Mouse (Mus musculus): Measurements from ENCODE around the gene Rgp1.
"Not testable (repeated sequence)": the region's sequence is repeated elsewhere in the genome, so short reads cannot be mapped to it uniquely, and the experiment has no call there.

The Rgp1 gene

DNA sequence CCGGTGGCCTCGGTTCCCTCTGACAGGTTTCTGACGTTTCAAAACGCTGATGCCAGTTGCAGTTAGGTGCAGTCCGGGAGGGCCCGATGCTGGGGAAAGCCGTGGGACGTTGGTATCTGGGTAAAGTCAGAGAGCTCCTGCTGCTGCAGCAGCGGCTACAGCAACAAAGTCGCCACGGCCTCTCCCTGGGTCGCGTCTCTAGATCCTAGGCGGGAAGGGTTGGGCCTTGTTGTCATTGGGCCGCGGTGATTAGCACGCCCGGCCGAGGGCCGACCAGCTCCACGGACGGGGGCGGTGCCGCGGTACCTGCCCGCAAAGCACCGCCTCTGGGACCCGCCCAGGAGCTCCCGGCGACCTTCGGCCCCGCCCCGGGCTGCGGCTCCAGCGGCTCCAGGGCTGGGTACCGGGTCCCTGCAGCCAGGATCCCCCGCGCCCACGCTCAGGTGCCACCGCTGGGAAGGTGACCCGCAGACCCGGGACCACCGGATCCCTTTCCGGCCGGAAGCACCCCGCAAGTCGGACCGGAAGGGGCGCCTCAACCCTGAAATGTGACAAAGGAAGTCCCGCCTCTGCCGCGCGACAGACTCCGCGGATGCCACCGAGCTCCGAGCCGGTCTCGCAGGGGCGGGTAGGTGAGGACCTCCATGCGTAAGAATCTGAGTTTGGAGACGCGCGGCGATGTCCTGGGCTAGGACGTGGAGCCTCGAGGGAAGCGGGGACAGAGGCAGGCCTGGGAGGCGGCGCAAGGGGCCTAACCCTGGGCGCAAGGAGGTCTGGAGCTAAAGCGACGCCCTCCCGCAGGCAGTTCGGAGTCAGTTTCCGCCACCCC lies at the start of gene Rgp1, which contains the start of gene Gba2:
TSS of gene Rgp1 (plus strand) at position 340 of the 829 bp plus-strand sequence.
TSS of gene Gba2 (minus strand) at position 498 of the 829 bp plus-strand sequence.
- peak; percentile 64 to 77 for DNase-seq (ENCODE audit: low read depth in 2 of 2, low spot score in 2 of 2)

DNA sequence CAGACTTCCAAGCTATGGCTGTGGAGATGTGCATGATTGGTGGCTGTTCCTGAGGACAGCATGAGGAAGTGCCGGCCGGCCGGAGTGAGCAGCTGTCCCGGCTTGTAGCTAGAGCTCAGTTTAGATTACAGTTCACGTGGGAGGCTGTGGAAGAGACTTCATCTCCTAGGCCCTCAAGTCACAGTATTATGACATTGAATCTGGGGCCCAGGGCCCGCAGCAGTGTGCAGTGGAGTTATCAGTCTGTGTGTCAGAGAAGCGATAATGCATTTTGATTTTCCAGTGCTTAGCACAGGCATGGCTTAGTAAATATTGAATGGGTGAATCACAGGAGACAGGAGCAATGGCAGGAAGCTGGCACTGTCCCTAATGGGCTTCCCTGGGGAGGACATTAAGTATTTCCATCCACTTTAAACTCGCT lies 48.4 kb upstream of the Rgp1 start:
- no peak for DNase-seq (ENCODE audit: low read depth in 2 of 2, low spot score in 2 of 2)

DNA sequence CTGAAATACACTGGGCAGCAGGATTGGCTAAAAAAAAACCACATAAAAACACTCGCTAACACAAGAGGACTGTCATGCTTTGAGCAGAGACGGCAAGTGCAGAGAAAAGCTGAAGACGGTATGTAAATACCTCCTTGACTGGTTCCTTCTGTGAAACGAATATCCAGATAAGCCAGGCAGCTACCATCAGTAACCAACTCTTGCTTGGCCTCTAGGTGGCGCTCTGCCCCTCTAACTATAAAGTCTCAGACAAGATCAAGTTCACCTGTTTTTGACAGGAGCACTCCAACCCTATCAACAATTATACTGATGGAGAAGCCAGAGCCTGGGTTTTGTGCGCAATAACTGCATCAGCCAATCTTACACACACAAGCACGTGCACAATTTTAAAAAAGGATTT lies 47.9 kb upstream of the Rgp1 start:
- peak; percentile 72 to 80 for DNase-seq (ENCODE audit: low read depth in 2 of 2, low spot score in 2 of 2)

DNA sequence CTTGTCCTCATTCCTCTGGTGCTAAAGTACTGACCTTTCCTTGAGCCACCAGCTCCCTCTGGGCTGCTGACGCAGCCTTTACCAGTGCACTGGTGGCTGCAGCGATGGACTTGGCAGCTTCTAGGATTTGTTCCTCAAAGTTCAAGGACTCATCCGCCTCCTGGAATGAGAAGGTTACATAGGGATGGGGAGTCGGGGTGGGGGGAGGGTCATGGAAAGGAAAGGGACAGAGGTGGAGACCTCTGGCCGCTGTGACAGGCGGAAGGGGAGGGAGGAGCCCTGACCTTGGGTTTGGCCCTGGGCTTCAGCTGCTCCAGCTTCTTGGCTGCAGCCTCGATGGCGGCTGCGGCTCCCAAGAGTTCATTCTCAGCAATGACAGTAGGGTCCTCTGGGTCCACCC lies 45.2 kb upstream of the Rgp1 start:
- no peak for DNase-seq (ENCODE audit: low read depth in 2 of 2, low spot score in 2 of 2)

DNA sequence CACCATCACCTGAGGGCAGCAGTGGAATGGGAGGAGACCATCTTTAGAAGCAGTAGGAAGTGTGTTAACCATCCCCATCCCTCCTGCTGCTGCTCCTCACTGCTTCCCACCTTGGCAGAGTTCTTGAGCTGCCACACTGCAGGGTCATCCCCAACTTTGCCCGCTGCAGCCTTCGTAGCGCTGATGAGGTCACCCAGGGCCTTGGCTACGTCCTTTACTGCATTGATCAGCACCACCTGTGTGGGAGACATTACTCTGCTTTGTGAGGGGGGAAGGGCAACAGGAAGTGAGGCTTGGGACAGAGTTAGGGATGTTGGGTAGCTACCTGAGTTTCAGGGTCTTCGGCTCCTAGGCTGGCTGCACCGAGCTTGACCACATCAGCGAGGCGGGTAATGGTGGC lies 42.9 kb upstream of the Rgp1 start:
- no peak for DNase-seq (ENCODE audit: low read depth in 2 of 2, low spot score in 2 of 2)

DNA sequence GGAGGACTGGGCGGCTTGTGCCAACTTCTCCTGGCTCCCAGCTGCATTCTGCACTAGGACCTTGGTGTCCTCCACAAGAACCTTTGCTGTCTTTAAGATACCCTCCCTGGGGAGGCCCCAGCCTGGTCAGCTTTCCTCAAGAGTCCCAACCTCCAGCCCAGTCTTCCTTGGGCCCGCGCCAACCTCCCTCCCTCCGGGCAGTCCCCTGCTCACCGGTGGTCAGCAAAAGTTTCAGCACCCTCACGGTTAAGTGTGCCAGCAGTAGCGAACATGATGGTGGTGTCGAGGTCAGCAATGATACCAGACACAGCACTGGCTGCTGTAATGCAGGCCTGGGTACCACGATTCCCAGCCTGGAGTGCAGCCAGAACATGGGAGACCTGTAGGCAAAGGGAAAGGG lies 42.5 kb upstream of the Rgp1 start:
- no peak for DNase-seq (ENCODE audit: low read depth in 2 of 2, low spot score in 2 of 2)

DNA sequence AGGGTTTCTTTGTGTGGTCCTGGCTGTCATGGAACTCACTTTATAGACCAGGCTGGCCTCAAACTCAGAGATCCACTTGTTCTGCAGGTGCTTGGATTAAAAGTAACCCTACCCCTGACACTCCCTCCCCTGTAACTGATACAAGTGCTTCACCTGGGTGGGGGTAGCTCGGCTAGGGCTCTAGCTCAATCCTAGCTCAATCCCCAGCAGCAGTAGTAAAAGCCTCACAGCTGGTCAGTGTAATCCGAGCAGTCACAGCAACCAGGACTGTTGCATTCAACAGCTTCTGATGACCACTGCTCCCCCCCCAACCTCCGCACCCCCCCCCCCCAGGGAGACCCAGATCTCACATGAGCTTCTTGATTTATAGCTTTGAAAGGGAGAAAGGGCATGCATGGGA lies 36.5 kb upstream of the Rgp1 start:
- no peak for DNase-seq (ENCODE audit: low read depth in 2 of 2, low spot score in 2 of 2)

DNA sequence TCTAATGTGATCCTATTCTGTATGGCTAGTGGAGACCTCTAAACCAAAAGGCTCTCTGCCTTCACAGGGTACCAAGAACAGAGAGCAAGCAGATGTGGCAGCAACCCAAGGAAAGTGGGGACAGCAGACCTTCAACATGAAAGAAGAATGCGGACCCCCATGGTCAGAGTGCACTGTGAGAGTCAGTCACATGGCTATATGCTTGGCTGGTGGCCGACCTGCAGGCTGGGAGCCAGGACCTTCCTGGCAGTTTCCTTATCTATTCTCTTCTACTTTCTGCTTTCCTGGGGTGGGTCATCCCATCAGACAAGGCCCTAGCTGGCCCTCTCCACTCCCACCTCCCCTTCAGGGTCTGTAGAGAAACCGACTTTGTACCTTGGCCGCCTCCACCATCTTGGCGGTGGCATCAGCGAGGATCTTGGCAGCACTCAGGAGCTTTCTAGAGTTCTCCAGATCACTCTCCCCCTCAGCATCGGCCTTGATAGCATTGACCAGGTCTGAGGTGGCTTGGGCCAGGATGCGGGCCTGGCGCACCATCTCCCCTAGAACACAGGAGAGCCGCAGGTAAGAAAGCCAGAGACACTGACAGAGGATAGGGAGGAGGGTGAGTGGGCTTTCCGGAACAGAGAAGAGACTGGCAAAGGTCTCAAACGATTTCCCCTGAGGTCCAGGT lies 32.0 kb upstream of the Rgp1 start:
- no peak for DNase-seq (ENCODE audit: low read depth in 2 of 2, low spot score in 2 of 2)

DNA sequence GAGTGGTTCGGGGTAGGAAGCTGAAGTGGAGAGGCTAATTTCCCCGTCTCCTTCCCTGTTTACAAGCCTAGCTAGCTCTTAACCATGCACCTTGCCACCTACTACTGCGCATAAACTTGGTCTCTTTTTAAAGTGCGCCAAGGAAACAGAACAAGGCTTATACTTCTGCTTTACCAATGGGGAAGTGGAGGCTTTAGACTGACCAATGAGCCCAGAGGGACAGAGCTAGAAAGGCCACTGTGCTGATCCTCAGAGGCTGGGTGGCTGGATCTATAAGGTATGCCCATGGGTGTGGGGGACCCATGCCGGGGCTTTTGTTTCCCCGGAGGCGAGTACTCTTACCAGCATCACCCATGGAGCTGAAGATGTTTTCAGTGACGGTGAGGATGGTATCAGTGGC lies 31.4 kb upstream of the Rgp1 start:
- no peak for DNase-seq (ENCODE audit: low read depth in 2 of 2, low spot score in 2 of 2)

DNA sequence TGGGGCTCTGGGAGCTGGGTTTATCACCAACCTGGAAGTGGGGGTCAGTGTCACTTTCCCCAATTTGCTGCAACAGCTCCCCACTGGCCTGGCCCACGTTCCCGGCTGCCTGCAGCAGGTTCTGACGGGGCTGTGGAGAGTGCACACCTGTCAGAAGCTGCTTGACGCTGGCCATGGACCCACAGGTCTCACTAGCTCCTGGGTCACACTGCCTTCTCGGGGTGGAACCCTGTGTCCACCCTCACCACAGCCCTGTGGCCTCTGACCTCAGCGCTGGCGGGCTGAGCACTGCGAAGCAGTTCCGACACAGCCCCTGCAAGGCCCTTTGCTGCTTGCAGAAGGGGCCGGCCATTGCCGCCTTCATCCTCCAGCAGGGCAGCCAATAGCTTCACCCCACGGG lies 29.5 kb upstream of the Rgp1 start:
- no peak for DNase-seq (ENCODE audit: low read depth in 2 of 2, low spot score in 2 of 2)

DNA sequence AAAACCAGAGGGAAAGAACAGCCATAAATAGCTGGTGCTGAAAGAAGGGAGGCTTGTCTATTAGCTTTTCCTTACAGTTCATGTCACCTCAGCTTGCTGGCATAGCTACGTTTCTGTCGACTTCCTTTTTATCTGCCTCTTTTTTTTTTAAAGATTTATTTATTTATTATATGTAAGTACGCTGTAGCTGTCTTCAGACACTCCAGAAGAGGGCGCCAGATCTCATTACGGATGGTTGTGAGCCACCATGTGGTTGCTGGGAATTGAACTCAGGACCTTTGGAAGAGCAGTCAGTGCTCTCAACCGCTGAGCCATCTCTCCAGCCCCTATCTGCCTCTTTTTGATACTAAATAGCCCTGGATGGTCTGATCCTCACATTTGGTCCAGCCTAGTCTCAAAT lies 26.7 kb upstream of the Rgp1 start:
- not testable (repeated sequence) for DNase-seq (ENCODE audit: low read depth in 2 of 2, low spot score in 2 of 2)

DNA sequence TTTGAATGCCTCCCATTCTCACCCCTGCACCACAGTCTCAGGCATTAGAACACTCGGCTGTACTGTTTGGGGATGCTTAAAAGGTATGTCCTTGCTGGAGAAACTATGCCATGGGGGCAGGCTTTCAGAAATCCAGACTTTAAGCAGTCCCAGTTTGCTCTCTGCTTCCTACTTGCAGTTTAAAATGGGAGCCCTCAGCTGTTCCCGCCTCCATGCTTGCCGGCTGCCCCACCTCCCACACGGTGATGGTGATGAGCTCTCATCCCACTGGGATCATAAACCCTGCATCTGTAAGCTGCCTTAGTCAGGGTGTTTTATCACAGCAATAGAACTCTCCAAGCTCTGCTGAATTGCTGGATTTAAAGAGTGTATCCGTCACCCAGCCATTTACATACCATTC lies 26.1 kb upstream of the Rgp1 start:
- no peak for DNase-seq (ENCODE audit: low read depth in 2 of 2, low spot score in 2 of 2)

DNA sequence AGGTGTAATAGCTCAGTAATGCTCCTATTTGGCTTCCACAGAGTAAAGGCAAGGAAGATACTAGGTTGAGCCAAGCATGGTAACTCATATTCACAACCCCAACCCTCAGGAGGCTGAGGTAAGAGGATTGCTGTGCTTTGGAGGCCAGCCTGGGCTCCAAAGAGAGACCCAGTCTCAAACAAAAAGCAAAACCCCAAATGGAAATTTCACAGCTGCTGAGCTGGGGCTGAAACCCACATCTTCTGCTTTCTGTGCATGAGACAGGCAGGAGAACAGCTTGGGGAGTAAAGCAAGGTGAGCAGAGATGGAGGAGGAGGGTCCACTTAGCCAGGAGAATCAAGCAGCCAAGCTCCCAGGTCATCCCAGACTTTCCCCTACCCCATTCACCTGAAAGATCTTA lies 24.6 kb upstream of the Rgp1 start:
- no peak for DNase-seq (ENCODE audit: low read depth in 2 of 2, low spot score in 2 of 2)

DNA sequence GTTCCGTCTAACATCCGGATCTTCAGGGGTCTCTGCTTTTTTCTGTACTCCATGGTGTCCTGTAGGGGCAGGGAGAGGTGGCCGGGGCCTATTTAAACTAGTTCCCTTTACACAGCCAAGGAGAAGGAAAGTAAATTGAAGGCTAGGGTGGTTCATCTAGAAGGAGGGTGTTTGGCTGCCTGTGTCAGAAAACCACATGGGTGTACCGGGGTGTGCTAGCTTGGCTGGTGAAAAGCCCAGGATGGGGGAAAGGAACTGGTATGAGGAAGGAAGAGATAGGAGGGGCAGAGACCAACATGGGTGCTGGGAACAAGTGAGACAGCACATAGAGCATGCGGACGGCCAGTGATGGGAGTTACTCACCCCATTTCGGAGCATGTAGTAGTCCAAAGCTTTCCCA lies 22.6 kb upstream of the Rgp1 start:
- no peak for DNase-seq (ENCODE audit: low read depth in 2 of 2, low spot score in 2 of 2)

DNA sequence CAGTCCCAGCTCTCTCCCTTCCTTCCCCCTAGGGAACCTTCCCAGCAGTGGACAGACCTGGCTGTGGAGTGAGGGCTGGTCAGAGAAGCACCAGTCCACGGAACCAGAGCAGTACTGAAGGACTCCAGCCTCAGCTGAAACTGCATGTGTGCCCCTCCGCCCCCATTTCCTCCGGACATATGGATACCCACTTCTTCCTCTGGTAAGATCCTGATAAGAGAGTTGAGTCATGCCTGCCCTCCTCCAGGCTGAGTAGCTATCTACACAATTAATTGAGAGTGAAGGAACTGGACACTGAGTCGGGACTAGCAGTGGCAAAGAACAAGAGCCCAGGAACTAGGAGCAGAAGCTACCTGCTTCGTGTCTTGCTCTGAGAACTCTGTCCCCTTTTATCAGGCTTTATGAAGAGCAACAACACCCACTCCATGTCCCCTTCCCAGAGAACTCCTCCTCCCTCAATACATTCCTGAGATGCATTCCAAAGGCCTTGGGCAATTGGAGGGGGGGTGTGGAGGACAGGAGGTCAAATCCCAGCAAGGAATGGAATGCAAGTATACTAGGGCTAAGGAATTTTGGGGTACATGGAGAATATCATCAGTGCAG lies 20.4 kb upstream of the Rgp1 start:
- DNase-seq (ENCODE audit: low read depth in 2 of 2, low spot score in 2 of 2), result no peak

DNA sequence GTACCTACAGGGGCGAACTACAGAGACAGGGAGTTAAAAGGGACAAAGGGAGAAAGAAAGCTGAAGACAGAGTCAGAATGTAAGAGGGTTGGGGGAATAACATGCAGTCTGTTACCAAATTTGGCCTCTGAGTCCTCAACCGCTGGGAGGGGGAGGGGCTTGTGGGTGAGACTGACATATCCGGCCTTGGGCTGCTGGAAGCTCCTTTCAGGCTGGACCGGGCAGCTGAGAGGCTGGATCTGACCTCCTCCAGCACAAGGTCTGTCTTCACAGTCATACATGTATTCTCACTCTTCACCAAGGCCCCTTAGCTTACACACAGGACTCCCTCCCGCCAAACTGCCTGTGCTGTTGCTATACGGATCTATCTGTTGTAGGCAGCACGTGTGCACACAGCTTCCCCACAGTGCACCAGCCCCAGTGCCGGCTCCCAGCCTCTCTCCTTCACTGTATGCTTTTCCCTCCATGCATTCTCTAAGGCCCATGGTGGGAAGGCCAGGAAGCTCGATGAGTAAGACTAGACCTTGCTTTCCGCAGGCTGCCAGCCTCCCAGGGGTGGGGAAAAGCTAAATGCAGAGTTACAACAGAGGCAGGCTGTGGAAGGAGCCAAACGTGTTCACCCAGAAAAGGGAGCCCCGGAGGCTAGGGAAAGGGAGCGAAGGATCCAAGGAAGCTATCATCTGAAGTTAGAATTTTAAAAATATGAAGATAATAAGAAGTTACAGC lies 19.7 kb upstream of the Rgp1 start:
- peak in 1 of 2 experiments; percentile 49 for DNase-seq (ENCODE audit: low read depth in 2 of 2, low spot score in 2 of 2)

DNA sequence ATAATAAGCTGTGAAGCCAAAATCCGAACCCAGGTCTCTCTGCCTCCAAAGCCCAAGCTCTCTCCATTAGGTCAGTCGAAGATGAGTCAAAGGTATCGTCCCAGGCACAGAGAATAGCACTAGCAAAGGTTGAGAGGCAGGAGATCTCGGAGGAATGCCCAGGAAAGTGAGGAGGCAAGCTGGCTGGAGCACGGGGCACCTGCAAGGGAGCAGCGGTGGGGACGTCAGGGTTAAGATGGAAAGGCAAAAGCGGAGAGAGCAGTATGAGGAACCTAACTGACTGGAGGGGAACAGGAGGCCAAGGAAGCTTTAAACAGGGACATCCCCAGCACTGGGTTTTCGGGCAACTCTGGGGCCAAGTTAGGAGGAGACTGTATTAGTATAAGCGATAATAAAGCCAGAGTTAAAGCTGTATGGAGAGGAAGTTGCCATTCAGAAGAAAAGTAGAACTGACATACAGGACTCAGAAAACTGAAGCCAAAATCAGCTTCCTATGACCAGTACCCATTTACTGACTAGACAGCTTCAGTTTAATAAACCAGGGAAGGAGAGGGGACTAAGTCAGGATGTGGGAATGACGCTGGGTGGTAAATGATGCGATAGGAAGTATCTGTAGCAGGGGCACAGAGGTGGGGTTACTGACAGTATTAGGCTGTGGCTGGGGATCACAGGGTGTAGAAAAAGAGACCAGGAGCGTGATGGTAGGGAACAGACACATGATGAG lies 18.8 kb upstream of the Rgp1 start:
- DNase-seq (ENCODE audit: low read depth in 2 of 2, low spot score in 2 of 2), result no peak

DNA sequence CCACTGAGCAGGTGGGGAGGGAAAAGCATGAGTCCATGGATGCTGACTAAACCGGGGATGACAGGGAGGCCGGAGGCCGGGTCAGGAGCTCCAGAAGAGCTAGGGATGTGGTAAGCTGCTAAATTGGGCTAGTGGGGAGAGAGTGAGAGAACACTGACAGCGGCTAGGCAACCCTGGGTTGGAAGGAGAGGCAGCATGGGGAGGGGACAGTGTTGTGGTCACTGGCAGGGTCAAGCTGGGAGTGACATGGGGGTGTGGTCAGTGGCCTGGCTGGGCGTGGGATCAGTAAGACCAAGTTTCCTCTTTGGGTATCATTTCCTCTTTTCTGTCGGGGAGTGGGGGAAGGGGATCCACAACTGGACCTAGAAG lies 18.3 kb upstream of the Rgp1 start:
- DNase-seq (ENCODE audit: low read depth in 2 of 2, low spot score in 2 of 2), result no peak

DNA sequence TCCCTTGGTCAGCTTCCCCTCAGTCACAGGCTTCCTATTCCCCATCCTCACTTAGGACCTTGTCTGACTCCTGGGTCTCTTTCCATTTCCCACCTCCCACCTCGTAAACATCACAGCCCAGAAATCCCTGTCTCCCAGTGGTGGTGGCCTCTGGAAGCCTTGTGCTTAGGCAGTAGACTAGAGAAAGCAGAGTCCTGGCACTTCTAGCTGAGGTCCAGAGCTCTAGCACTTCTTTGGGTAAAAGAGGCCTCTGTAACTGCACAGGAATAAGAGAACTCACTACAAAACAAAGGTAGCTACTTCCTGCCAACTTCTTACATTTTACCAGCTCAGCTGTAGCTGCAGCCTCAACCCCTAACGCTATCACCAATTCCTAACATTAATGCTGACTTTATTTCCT lies 17.5 kb upstream of the Rgp1 start:
- DNase-seq (ENCODE audit: low read depth in 2 of 2, low spot score in 2 of 2), result no peak

DNA sequence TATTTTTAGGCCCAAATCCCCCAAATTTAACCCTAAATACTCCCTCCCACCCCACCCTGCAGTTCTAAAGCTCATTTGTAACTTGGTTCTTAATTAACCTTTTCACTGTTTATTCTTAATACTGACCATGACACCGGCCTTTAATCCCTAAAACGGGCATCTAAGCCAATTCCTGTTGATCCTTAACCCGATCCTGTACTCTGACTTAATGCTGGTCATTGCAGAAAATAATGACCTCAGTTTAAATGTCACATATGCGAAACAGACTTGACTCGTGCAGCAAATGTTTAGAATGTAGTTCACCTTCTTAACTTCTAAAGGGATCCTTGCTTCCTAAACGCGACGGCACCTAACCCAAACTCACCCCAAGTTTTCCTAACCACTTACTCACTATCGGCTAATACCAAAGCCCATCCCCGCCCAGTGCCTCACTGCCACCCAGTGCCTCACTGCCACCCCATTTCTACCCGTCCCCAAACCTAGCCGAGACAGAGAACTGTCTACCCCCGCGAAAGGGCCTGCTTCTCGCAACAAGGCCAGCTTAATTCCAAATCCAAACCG lies 17.0 kb upstream of the Rgp1 start:
- DNase-seq (ENCODE audit: low read depth in 2 of 2, low spot score in 2 of 2), result no peak

All from CD8-positive naive resting alpha-beta T cell, adult 2 months (primary cell).